Mouse (Mus musculus) hindbrain, embryonic 16.5 days (tissue): ENCODE data around the gene Phc2. TPM values are rescaled to one million over a fixed set of nuclear protein-coding genes. Genes with fewer than 3 reads are reported as not detected.

Experiments
- ATAC-seq: fragments of 200-750 bp; cut with Nextera tagmentation; 2 replicates; pipeline ENCODE4 v1.8.0; 2017; ENCODE audit warnings: moderate TSS enrichment, moderate library complexity
- H3K27ac ChIP-seq: fragments of 300-500 bp; sonication (generic); 2 replicates; pipeline ENCODE4 v1.5.1; 2014; ENCODE audit warnings: low read depth, mild to moderate bottlenecking, control low read depth, low read length, moderate library complexity
- H3K27me3 ChIP-seq: fragments of 300-500 bp; sonication (generic); replicated peaks from 2 replicates; pipeline ENCODE4 v1.6.1; 2014; ENCODE audit warnings: low read length; ENCODE audit not compliant: control insufficient read depth, insufficient read depth
- H3K36me3 ChIP-seq: fragments of 300-500 bp; sonication (generic); 2 replicates; pipeline ENCODE4 v1.6.1; 2014; ENCODE audit warnings: mild to moderate bottlenecking, low read length, moderate library complexity, mixed read lengths; ENCODE audit not compliant: control insufficient read depth, insufficient read depth
- H3K4me1 ChIP-seq: fragments of 300-500 bp; sonication (generic); 2 replicates; pipeline ENCODE4 v1.6.1; 2014; ENCODE audit warnings: low read depth, low read length; ENCODE audit not compliant: control insufficient read depth, insufficient read depth
- H3K4me2 ChIP-seq: fragments of 300-500 bp; sonication (generic); 2 replicates; pipeline ENCODE4 v1.6.1; 2014; ENCODE audit warnings: mild to moderate bottlenecking, low read length, control low read depth, moderate library complexity
- H3K4me3 ChIP-seq: fragments of 300-500 bp; sonication (generic); 2 replicates; pipeline ENCODE4 v1.5.1; 2014; ENCODE audit warnings: mild to moderate bottlenecking, low read length, control low read depth, moderate library complexity
- H3K9ac ChIP-seq: fragments of 300-500 bp; sonication (generic); 2 replicates; pipeline ENCODE4 v1.6.1; 2014; ENCODE audit warnings: low read depth, mild to moderate bottlenecking, control low read depth, low read length, moderate library complexity
- H3K9me3 ChIP-seq: fragments of 300-500 bp; sonication (generic); 2 replicates; pipeline ENCODE4 v1.6.1; 2014; ENCODE audit warnings: mild to moderate bottlenecking, low read length, moderate library complexity; ENCODE audit not compliant: control insufficient read depth
- WGBS: fragments of 180-500 bp; shearing (Covaris S2); extraction: QIAGEN DNeasy Blood & Tissue Kit; methylation state at CpG from one replicate; pipeline ENCODE4 v1.1.7; 2014; 5-methylcytosine and 5-hydroxymethylcytosine counted together
- polyA plus RNA-seq: library from polyadenylated mRNA; unstranded; fragments of >200 nt; fragmentation: Nextera tagmentation; extraction: Ambion mirVana; gene quantifications from 2 replicates; pipeline ENCODE4 v1.2.1, GENCODE M21; 2015

Phc2 gene
- polyA plus RNA-seq, 1 experiment from 2014 or later = 19.9 TPM

DNA sequence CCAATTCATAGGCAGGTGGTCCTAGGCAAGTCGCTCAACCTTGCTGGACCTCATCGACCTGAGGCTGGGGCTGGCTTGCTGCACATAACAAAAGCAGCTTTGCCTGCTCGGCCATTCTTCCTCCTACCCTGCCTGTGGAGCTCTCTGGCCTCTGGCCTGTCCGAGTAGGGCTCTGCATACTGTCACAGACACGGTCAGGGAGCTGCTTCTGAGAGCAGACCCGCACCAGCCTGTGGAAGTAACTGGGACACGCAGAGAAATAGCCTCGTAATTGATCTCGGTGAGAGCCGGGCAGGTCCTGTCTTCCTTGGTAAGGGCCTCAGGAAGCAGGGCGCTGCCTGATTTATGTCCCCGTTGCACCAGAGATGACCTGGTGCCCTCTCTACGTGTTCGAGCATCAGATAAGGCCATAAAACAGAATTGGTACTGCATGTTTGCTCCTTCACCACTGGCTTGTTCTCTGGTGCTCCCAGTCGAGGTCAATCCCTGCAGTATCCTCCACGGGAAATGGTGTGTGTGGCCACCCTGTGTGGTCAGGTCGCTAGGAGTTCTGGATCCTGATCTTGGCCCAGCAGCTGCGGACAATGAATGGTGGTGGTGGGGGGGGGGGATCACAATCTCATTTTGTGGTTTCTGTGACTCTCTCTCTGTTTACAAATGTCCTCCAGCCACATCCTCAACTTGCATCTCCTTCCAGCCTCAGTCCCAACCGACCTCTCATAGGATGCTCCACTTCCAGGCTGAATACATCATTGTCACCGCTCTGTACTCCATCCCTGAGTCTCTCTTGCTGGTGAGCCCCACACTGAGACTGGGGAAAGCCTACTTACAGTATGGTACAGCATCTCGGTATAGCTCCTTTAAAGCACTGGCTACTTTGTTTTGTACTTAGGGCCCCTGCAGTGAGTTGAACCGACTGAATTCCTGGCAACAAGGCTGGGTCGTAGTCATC lies 12.5 kb upstream of the Phc2 start:
- Histone ChIP-seq H3K9me3 (no peaks in the 10 kb centered on the region), H3K27me3 (no peaks in the 10 kb centered on the region), H3K4me3 (no peak overlapping the region), H3K4me1 (peaks cover 6% of the 10 kb centered on the region), H3K4me2 (no peak overlapping the region), H3K36me3 (no peaks in the 10 kb centered on the region), H3K27ac (no peak overlapping the region), H3K9ac (no peak overlapping the region; the same call in 1 of the 2 replicates)
- no peak for ATAC-seq
- WGBS = 55% methylated on average over 23 of the region's 23 CpGs

GRCm38 (mm10) chr4:128645896-128646295 lies 8.6 kb upstream of the Phc2 start:
- H3K27ac ChIP-seq = no peak overlapping the region
- H3K4me3 ChIP-seq = no peak overlapping the region
- no peak overlapping the region for H3K9ac ChIP-seq
- H3K9me3 ChIP-seq = no peaks in the 10 kb centered on the region
- 81% methylated on average over 6 of the region's 6 CpGs for WGBS
- no peaks in the 10 kb centered on the region for H3K36me3 ChIP-seq
- no peaks in the 10 kb centered on the region for H3K4me1 ChIP-seq
- no peak overlapping the region for H3K4me2 ChIP-seq
- no peak for ATAC-seq
- H3K27me3 ChIP-seq = no peaks in the 10 kb centered on the region

- H3K9ac ChIP-seq = no peak overlapping the region
- ATAC-seq = no peak
Observed at GRCm38 (mm10) chr4:128646762-128647161, 7.7 kb upstream of the Phc2 start.

GRCm38 (mm10) chr4:128648567-128649255 lies 5.8 kb upstream of the Phc2 start:
- WGBS = 57% methylated on average over 8 of the region's 8 CpGs
- no peak overlapping the region for H3K9ac ChIP-seq
- ATAC-seq = no peak
- peaks cover 5% of the 10 kb centered on the region for H3K4me1 ChIP-seq
- no peaks in the 10 kb centered on the region for H3K27me3 ChIP-seq
- no peak overlapping the region for H3K4me2 ChIP-seq
- H3K36me3 ChIP-seq = no peaks in the 10 kb centered on the region
- H3K27ac ChIP-seq = no peak overlapping the region
- no peaks in the 10 kb centered on the region for H3K9me3 ChIP-seq
- H3K4me3 ChIP-seq = no peak overlapping the region

More at GRCm38 (mm10) chr4:128646762-128647161, 7.7 kb upstream of the Phc2 start:
- Histone ChIP-seq H3K27me3 (no peaks in the 10 kb centered on the region), H3K27ac (no peak overlapping the region), H3K4me2 (no peak overlapping the region), H3K4me1 (no peaks in the 10 kb centered on the region), H3K36me3 (no peaks in the 10 kb centered on the region), H3K4me3 (no peak overlapping the region), H3K9me3 (no peaks in the 10 kb centered on the region)
- WGBS = 62% methylated on average over 7 of the region's 7 CpGs

DNA sequence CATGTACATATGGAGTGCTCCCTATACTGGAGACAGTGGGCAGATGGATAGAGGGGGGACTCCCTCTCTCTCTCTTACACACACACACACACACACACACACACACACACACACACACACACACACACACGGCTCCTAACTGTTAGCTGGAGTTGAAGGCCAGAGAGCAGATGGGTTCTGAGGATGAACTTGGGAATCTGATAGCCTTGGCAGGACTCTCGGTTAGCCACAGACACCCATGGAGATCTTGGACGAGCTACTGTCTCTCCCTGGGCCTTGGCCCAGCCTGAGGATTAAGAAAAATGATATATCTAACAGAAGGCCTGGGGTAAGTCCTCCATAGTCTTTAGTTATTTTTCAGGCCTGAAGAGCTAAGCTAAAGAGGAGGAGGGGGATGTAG lies 3.0 kb upstream of the Phc2 start:
- Histone ChIP-seq H3K4me2 (no peak overlapping the region), H3K36me3 (no peaks in the 10 kb centered on the region), H3K27ac (no peak overlapping the region), H3K9me3 (no peaks in the 10 kb centered on the region), H3K27me3 (no peaks in the 10 kb centered on the region), H3K4me3 (no peak overlapping the region), H3K9ac (no peak overlapping the region), H3K4me1 (peaks cover 20% of the 10 kb centered on the region)
- ATAC-seq = no peak
- 78% methylated on average over 3 of the region's 3 CpGs for WGBS

GRCm38 (mm10) chr4:128652584-128653298 lies 1.8 kb upstream of the Phc2 start:
- H3K27me3 ChIP-seq = no peaks in the 10 kb centered on the region
- WGBS = 34% methylated on average over 5 of the region's 5 CpGs
- ATAC-seq = no peak
- no peak overlapping the region for H3K4me3 ChIP-seq
- no peaks in the 10 kb centered on the region for H3K36me3 ChIP-seq
- peak overlapping the region; percentile 15 for H3K9ac ChIP-seq
- H3K4me1 ChIP-seq = peaks cover 25% of the 10 kb centered on the region
- peak overlapping the region; percentile 41 for H3K27ac ChIP-seq
- no peaks in the 10 kb centered on the region for H3K9me3 ChIP-seq
- no peak overlapping the region for H3K4me2 ChIP-seq

DNA sequence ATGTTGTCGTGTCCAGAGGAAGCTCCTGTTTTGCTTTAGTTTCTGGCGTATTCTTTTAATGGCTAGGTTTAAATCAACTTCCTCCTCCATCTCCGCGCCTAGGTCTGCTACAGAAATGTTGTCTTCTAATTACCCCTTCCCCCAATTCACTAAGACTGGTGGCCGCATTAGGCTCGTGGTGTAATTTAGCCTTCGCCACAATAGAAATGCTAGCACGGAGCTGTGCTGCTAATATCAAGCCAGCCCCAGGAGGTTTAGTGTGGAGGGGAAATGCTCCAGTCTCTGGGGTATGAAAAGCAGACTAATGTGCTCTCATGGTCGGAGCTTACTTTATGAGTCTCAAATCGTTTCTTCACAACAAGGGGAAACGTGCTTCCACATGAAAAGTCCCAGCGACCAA lies 944 bp downstream of the Phc2 start:
- H3K27ac ChIP-seq = peak overlapping the region; percentile 90
- H3K9me3 ChIP-seq = no peaks in the 10 kb centered on the region
- H3K4me2 ChIP-seq = peak overlapping the region; percentile 85
- H3K4me3 ChIP-seq = peak overlapping the region; percentile 79
- H3K36me3 ChIP-seq = no peaks in the 10 kb centered on the region
- peak overlapping the region; percentile 85 for H3K9ac ChIP-seq
- ATAC-seq = no peak
- H3K4me1 ChIP-seq = peaks cover 25% of the 10 kb centered on the region
- H3K27me3 ChIP-seq = no peaks in the 10 kb centered on the region
- 5% methylated on average over 12 of the region's 12 CpGs for WGBS

- no peak for ATAC-seq
- WGBS = 89% methylated on average over 8 of the region's 8 CpGs
- peaks cover 14% of the 10 kb centered on the region for H3K4me1 ChIP-seq
- no peak overlapping the region for H3K4me2 ChIP-seq
- H3K4me3 ChIP-seq = no peak overlapping the region
- no peak overlapping the region for H3K9ac ChIP-seq
- no peaks in the 10 kb centered on the region for H3K36me3 ChIP-seq
- H3K9me3 ChIP-seq = no peaks in the 10 kb centered on the region
- no peaks in the 10 kb centered on the region for H3K27me3 ChIP-seq
- no peak overlapping the region for H3K27ac ChIP-seq
Observed at GRCm38 (mm10) chr4:128660196-128660595, 5.7 kb downstream of the Phc2 start.

DNA sequence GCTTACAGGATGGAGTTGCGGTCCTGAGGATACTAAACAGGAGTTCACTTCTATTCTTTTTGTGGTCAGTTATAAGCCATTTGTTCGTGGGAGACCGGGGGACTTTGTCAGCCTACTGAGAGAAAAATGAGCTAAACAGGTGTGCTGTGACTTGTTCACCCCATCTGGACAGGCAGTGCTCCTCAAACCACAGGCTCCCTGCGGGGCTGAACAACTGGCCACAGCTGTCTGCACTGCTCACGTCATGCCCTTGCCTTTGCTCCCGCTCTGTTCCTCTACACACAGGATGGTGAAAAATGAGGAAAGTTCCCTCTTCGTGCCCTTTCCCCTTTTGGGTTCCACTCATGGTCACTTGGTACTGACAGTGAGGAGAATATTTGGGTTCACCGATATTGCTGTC lies 6.6 kb downstream of the Phc2 start:
- Histone ChIP-seq H3K36me3 (no peaks in the 10 kb centered on the region), H3K4me2 (no peak overlapping the region), H3K27ac (no peak overlapping the region), H3K4me3 (no peak overlapping the region), H3K9ac (no peak overlapping the region), H3K4me1 (peaks cover 8% of the 10 kb centered on the region), H3K27me3 (no peaks in the 10 kb centered on the region), H3K9me3 (no peaks in the 10 kb centered on the region)
- no peak for ATAC-seq
- WGBS = 87% methylated on average over 8 of the region's 8 CpGs
